Mouse (Mus musculus): Measurements from ENCODE around the gene 1700123O20Rik. TPM values are rescaled to one million over a fixed set of nuclear protein-coding genes. Genes with fewer than 3 reads are reported as not detected.
A peak's percentile ranks its signal among the peaks of the same experiment; 100 is the strongest.

The 1700123O20Rik gene
- total and polyA plus RNA-seq, 3 experiments = 10.1 to 45.2 (median 34.1) TPM

- Histone ChIP-seq H3K9me3 (replicated peaks) (no peaks in the 10 kb centered on the region), H3K4me1 (ENCODE audit: insufficient read depth, low read depth, low read length) (peaks cover 89% of the 10 kb centered on the region), H3K36me3 (replicated peaks) (no peaks in the 10 kb centered on the region), H3K4me3 (ENCODE audit: low read depth, low read length) (peak overlapping the region; percentile 31; the same call in 1 of the 2 replicates), H3K27me3 (ENCODE audit: insufficient read depth, low read length) (peaks cover 30% of the 10 kb centered on the region)
- TF ChIP-seq GATA1 (IDR thresholded peaks at IDR 0.05; ENCODE audit: borderline replicate concordance, low read length) (no peak), GATA2 (IDR thresholded peaks at IDR 0.05; ENCODE audit: borderline replicate concordance, low read depth, low read length) (no peak), POLR2AphosphoS5 (IDR thresholded peaks at IDR 0.05; ENCODE audit: insufficient replicate concordance, low read depth, low read length) (no peak), TAL1 (conservative IDR thresholded peaks at IDR 0.05; ENCODE audit: low read depth, low read length) (peak; percentile 99), CTCF (IDR thresholded peaks at IDR 0.05; ENCODE audit: low read depth, low read length) (no peak)
- DNase-seq (ENCODE audit: low spot score) = peak; percentile 87
- peak; percentile 96 for ATAC-seq (ENCODE audit: extremely low read depth, insufficient number of reproducible peaks, low FRiP score, poor library complexity, severe bottlenecking)
Observed at GRCm38 (mm10) chr14:54705844-54706243, 19.8 kb downstream of the 1700123O20Rik start.

- peak; percentile 26 for DNase-seq (ENCODE audit: low spot score)
- H3K27me3 ChIP-seq (ENCODE audit: insufficient read depth, low read length) = peaks cover 38% of the 10 kb centered on the region
- peak overlapping the region; percentile 62; the same call in 1 of the 2 replicates for H3K4me3 ChIP-seq (ENCODE audit: low read depth, low read length)
- no peaks in the 10 kb centered on the region for H3K36me3 ChIP-seq (replicated peaks)
- TF ChIP-seq CTCF (IDR thresholded peaks at IDR 0.05; ENCODE audit: low read depth, low read length) (no peak), GATA1 (IDR thresholded peaks at IDR 0.05; ENCODE audit: borderline replicate concordance, low read length) (no peak), TAL1 (conservative IDR thresholded peaks at IDR 0.05; ENCODE audit: low read depth, low read length) (no peak), POLR2AphosphoS5 (IDR thresholded peaks at IDR 0.05; ENCODE audit: insufficient replicate concordance, low read depth, low read length) (no peak), GATA2 (IDR thresholded peaks at IDR 0.05; ENCODE audit: borderline replicate concordance, low read depth, low read length) (no peak)
- H3K9me3 ChIP-seq (replicated peaks) = no peaks in the 10 kb centered on the region
- peaks cover 93% of the 10 kb centered on the region for H3K4me1 ChIP-seq (ENCODE audit: insufficient read depth, low read depth, low read length)
- ATAC-seq (ENCODE audit: extremely low read depth, insufficient number of reproducible peaks, low FRiP score, poor library complexity, severe bottlenecking) = no peak
Observed at GRCm38 (mm10) chr14:54706589-54707320, 20.7 kb downstream of the 1700123O20Rik start.

- Histone ChIP-seq H3K4me3 (ENCODE audit: low read depth, low read length) (no peak overlapping the region; the same call in 1 of the 2 replicates), H3K9me3 (replicated peaks) (no peaks in the 10 kb centered on the region), H3K4me1 (ENCODE audit: insufficient read depth, low read depth, low read length) (peaks cover 95% of the 10 kb centered on the region), H3K36me3 (replicated peaks) (no peaks in the 10 kb centered on the region), H3K27me3 (ENCODE audit: insufficient read depth, low read length) (peaks cover 33% of the 10 kb centered on the region)
- TF ChIP-seq GATA2 (IDR thresholded peaks at IDR 0.05; ENCODE audit: borderline replicate concordance, low read depth, low read length) (no peak), POLR2AphosphoS5 (IDR thresholded peaks at IDR 0.05; ENCODE audit: insufficient replicate concordance, low read depth, low read length) (no peak)
- DNase-seq (ENCODE audit: low spot score) = no peak
- no peak for ATAC-seq (ENCODE audit: extremely low read depth, insufficient number of reproducible peaks, low FRiP score, poor library complexity, severe bottlenecking)
Observed at GRCm38 (mm10) chr14:54709054-54709453, 23.0 kb downstream of the 1700123O20Rik start.

- DNase-seq (ENCODE audit: low spot score) = no peak
- H3K27me3 ChIP-seq (ENCODE audit: insufficient read depth, low read length) = peaks cover 33% of the 10 kb centered on the region
- TF ChIP-seq CTCF (IDR thresholded peaks at IDR 0.05; ENCODE audit: low read depth, low read length) (no peak), GATA2 (IDR thresholded peaks at IDR 0.05; ENCODE audit: borderline replicate concordance, low read depth, low read length) (no peak), POLR2AphosphoS5 (IDR thresholded peaks at IDR 0.05; ENCODE audit: insufficient replicate concordance, low read depth, low read length) (no peak), GATA1 (IDR thresholded peaks at IDR 0.05; ENCODE audit: borderline replicate concordance, low read length) (no peak), TAL1 (conservative IDR thresholded peaks at IDR 0.05; ENCODE audit: low read depth, low read length) (no peak)
- H3K4me3 ChIP-seq (ENCODE audit: low read depth, low read length) = peak within 1 kb of the TSS; percentile 67
- ATAC-seq (ENCODE audit: extremely low read depth, insufficient number of reproducible peaks, low FRiP score, poor library complexity, severe bottlenecking) = no peak
- H3K9me3 ChIP-seq (replicated peaks) = no peaks in the 10 kb centered on the region
- peaks cover 91% of the 10 kb centered on the region for H3K4me1 ChIP-seq (ENCODE audit: insufficient read depth, low read depth, low read length)
- no peaks in the 10 kb centered on the region for H3K36me3 ChIP-seq (replicated peaks)
Observed at GRCm38 (mm10) chr14:54712074-54712473, 26.1 kb downstream of the 1700123O20Rik start, which contains the start of gene Cebpe. Gene Cebpe, minus strand, starts transcription at chr14:54712174.

- Histone ChIP-seq H3K36me3 (replicated peaks) (no peaks in the 10 kb centered on the region), H3K27me3 (ENCODE audit: insufficient read depth, low read length) (peaks cover 28% of the 10 kb centered on the region), H3K4me3 (ENCODE audit: low read depth, low read length) (peak overlapping the region; percentile 44; the same call in 1 of the 2 replicates), H3K4me1 (ENCODE audit: insufficient read depth, low read depth, low read length) (peaks cover 83% of the 10 kb centered on the region), H3K9me3 (replicated peaks) (no peaks in the 10 kb centered on the region)
- DNase-seq (ENCODE audit: low spot score) (no peak), ATAC-seq (ENCODE audit: extremely low read depth, insufficient number of reproducible peaks, low FRiP score, poor library complexity, severe bottlenecking) (no peak)
- TF ChIP-seq GATA2 (IDR thresholded peaks at IDR 0.05; ENCODE audit: borderline replicate concordance, low read depth, low read length) = no peak
- TF ChIP-seq GATA1 (IDR thresholded peaks at IDR 0.05; ENCODE audit: borderline replicate concordance, low read length) = no peak
- TF ChIP-seq POLR2AphosphoS5 (IDR thresholded peaks at IDR 0.05; ENCODE audit: insufficient replicate concordance, low read depth, low read length) = no peak
- no peak for TF ChIP-seq CTCF (IDR thresholded peaks at IDR 0.05; ENCODE audit: low read depth, low read length)
- TF ChIP-seq TAL1 (conservative IDR thresholded peaks at IDR 0.05; ENCODE audit: low read depth, low read length) = no peak
Observed at GRCm38 (mm10) chr14:54712861-54713260, 26.8 kb downstream of the 1700123O20Rik start.

- H3K4me1 ChIP-seq (ENCODE audit: insufficient read depth, low read depth, low read length) = peaks cover 70% of the 10 kb centered on the region
- no peak for TF ChIP-seq GATA2 (IDR thresholded peaks at IDR 0.05; ENCODE audit: borderline replicate concordance, low read depth, low read length)
- TF ChIP-seq GATA1 (IDR thresholded peaks at IDR 0.05; ENCODE audit: borderline replicate concordance, low read length) = no peak
- peak; percentile 79 for TF ChIP-seq CTCF (IDR thresholded peaks at IDR 0.05; ENCODE audit: low read depth, low read length)
- peak; percentile 37; the same call in 1 of the 2 replicates for ATAC-seq (ENCODE audit: extremely low read depth, insufficient number of reproducible peaks, low FRiP score, poor library complexity, severe bottlenecking)
- peak overlapping the region; percentile 67 for H3K4me3 ChIP-seq (ENCODE audit: low read depth, low read length)
- peaks cover 23% of the 10 kb centered on the region for H3K27me3 ChIP-seq (ENCODE audit: insufficient read depth, low read length)
- H3K36me3 ChIP-seq (replicated peaks) = no peaks in the 10 kb centered on the region
- DNase-seq (ENCODE audit: low spot score) = peak; percentile 25
- H3K9me3 ChIP-seq (replicated peaks) = no peaks in the 10 kb centered on the region
Observed at GRCm38 (mm10) chr14:54714121-54714520, 28.1 kb downstream of the 1700123O20Rik start.
